ENCODE assay signal across 8 mouse cellular contexts in the genomic region with DNA sequence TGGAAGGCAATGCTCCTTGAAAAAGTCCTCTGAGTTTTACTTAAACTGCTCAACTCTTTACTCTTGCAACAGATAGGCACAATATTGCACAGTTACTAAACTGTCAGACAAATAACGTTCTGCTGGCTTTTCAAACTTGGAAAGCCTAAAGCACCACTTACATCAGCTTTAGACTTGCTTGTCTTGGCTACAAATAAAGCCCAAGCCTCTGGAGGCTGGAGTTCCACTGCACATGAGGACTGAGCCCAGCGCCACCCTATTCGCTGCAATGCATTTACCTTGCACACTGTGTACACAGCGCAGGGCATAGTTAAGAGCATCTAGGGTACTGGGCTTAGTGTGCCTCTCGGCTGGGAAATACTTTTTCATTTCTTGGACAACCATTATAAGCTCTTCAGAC. TPM values are rescaled to one million over a fixed set of nuclear protein-coding genes. Genes with fewer than 3 reads are reported as not detected.
DNase-seq lines count a peak whose midpoint lies in the region; ATAC-seq and TF ChIP-seq lines count a peak whose summit lies in the region.

No protein-coding gene starts in this region.

- peak; percentile 29 for DNase-seq in gastrocnemius, postnatal 25 days
- no peak for DNase-seq in gastrocnemius, postnatal 36 days
- DNase-seq in hindbrain, embryonic 10.5 days (ENCODE audit: low spot score): no peak
- DNase-seq in midbrain, embryonic 14.5 days: no peak
- DNase-seq in thymus, adult 18-20 months: no peak
- no peak for DNase-seq in natural killer cell, adult 2 months (ENCODE audit: low spot score in 2 of 2)

- H3K27me3 ChIP-seq in hindbrain, embryonic 10.5 days (ENCODE audit: insufficient read depth, poor library complexity, severe bottlenecking): peaks cover 11% of the 10 kb centered on the region
- no peaks in the 10 kb centered on the region for H3K27me3 ChIP-seq in limb, embryonic 13.5 days
- H3K27me3 ChIP-seq in midbrain, embryonic 14.5 days (ENCODE audit: control insufficient read depth, insufficient read depth, low read length): peaks cover 9% of the 10 kb centered on the region; the same call in 1 of the 2 replicates

- H3K4me3 ChIP-seq in embryonic fibroblast, embryonic 13.5 days (ENCODE audit: insufficient read depth, low read length): peak overlapping the region; percentile 65
- H3K4me3 ChIP-seq in hindbrain, embryonic 10.5 days: peak overlapping the region; percentile 71
- peak overlapping the region; percentile 64 for H3K4me3 ChIP-seq in limb, embryonic 13.5 days
- 0 out of 2 replicates have a peak overlapping the region, but pooled peaks have one; percentile 56 for H3K4me3 ChIP-seq in midbrain, embryonic 14.5 days (replicated peaks; ENCODE audit: low read depth, low read length)

- no peak for TF ChIP-seq CTCF in embryonic fibroblast, embryonic 13.5 days (IDR thresholded peaks at IDR 0.05; ENCODE audit: borderline replicate concordance, insufficient read depth, low read length)

- peaks cover 18% of the 10 kb centered on the region for H3K36me3 ChIP-seq in hindbrain, embryonic 10.5 days
- H3K36me3 ChIP-seq in limb, embryonic 13.5 days: peaks cover 16% of the 10 kb centered on the region
- peaks cover 15% of the 10 kb centered on the region for H3K36me3 ChIP-seq in midbrain, embryonic 14.5 days (ENCODE audit: control insufficient read depth, insufficient read depth, low read length)

- intact Hi-C loops in gastrocnemius, postnatal 36 days (cut with DNase I): no loop called here

- H3K4me2 ChIP-seq in limb, embryonic 13.5 days (replicated peaks): peak overlapping the region; percentile 98
- H3K4me2 ChIP-seq in midbrain, embryonic 14.5 days (ENCODE audit: low read length): peak overlapping the region; percentile 98

- 0 out of 2 replicates have a peak overlapping the region, but pooled peaks have one; percentile 76 for H3K9ac ChIP-seq in limb, embryonic 13.5 days
- H3K9ac ChIP-seq in midbrain, embryonic 14.5 days (replicated peaks; ENCODE audit: low read length): peak overlapping the region; percentile 48; the same call in 1 of the 2 replicates

- H3K9me3 ChIP-seq in hindbrain, embryonic 10.5 days: no peaks in the 10 kb centered on the region
- no peaks in the 10 kb centered on the region for H3K9me3 ChIP-seq in limb, embryonic 13.5 days
- H3K9me3 ChIP-seq in midbrain, embryonic 14.5 days (ENCODE audit: control insufficient read depth, low read length): no peaks in the 10 kb centered on the region

- no peak for TF ChIP-seq POLR2A in embryonic fibroblast, embryonic 13.5 days (IDR thresholded peaks at IDR 0.05; ENCODE audit: low read depth, low read length)

- no peak overlapping the region for H3K27ac ChIP-seq in embryonic fibroblast, embryonic 13.5 days (ENCODE audit: insufficient read depth, low read length)
- H3K27ac ChIP-seq in hindbrain, embryonic 10.5 days: no peak overlapping the region
- H3K27ac ChIP-seq in limb, embryonic 13.5 days: no peak overlapping the region
- no peak overlapping the region for H3K27ac ChIP-seq in midbrain, embryonic 14.5 days (replicated peaks; ENCODE audit: low read depth, low read length)

- no peak for ATAC-seq in limb, embryonic 13.5 days (ENCODE audit: low FRiP score, low read depth)
- ATAC-seq in midbrain, embryonic 14.5 days (ENCODE audit: low FRiP score, low TSS enrichment): no peak

- H3K4me1 ChIP-seq in embryonic fibroblast, embryonic 13.5 days (ENCODE audit: control insufficient read depth, insufficient read depth, low read length): peaks cover 4% of the 10 kb centered on the region; the same call in 1 of the 2 replicates
- H3K4me1 ChIP-seq in hindbrain, embryonic 10.5 days (replicated peaks): peaks cover 23% of the 10 kb centered on the region
- peaks cover 19% of the 10 kb centered on the region for H3K4me1 ChIP-seq in limb, embryonic 13.5 days
- peaks cover 4% of the 10 kb centered on the region; the same call in 1 of the 2 replicates for H3K4me1 ChIP-seq in midbrain, embryonic 14.5 days (ENCODE audit: control insufficient read depth, insufficient read depth, low read length)

- WGBS in hindbrain, embryonic 10.5 days: 51% methylated on average over 5 of the region's 5 CpGs
- WGBS in limb, embryonic 13.5 days: 41% methylated on average over 5 of the region's 5 CpGs
- 49% methylated on average over 5 of the region's 5 CpGs for WGBS in midbrain, embryonic 14.5 days

RNA-seq across cellular contexts. Expression of a gene that starts 1.2 kb away (rescaled TPM):
- total RNA-seq in gastrocnemius, postnatal 25 days (2021): 10 to 100 TPM in 1 of 2 experiments, 1 to 10 TPM in 1; 3.8 to 16.2 TPM
- 10 to 100 TPM in 1 of 2 experiments, 1 to 10 TPM in 1; 7.9 to 12.9 TPM for total RNA-seq in gastrocnemius, postnatal 36 days (2021)
- polyA plus RNA-seq in embryonic fibroblast, embryonic 13.5 days (2011; ENCODE audit: insufficient read length, low read depth, missing spikeins): 7.6 and 8.3 TPM in 2 replicates
- polyA plus RNA-seq in hindbrain, embryonic 10.5 days (2016; fragmentation: Nextera tagmentation; extraction: Ambion mirVana): 4.3 and 5.7 TPM in 2 replicates
- 7.0 and 7.4 TPM in 2 replicates for polyA plus RNA-seq in limb, embryonic 13.5 days (2015; fragmentation: Nextera tagmentation; extraction: Ambion mirVana)
- polyA plus RNA-seq in midbrain, embryonic 14.5 days (2014; fragmentation: Nextera tagmentation; extraction: Ambion mirVana): 2.3 and 2.5 TPM in 2 replicates

RNA-seq across cellular contexts. Expression of a gene that starts 14.5 kb away (rescaled TPM):
- 10 to 100 TPM; 49.0 to 54.0 TPM for total RNA-seq in gastrocnemius, postnatal 25 days (2021)
- 10 to 100 TPM; 48.7 to 49.6 TPM for total RNA-seq in gastrocnemius, postnatal 36 days (2021)
- 83.8 and 90.2 TPM in 2 replicates for polyA plus RNA-seq in embryonic fibroblast, embryonic 13.5 days (2011; ENCODE audit: insufficient read length, low read depth, missing spikeins)
- 105 and 123 TPM in 2 replicates for polyA plus RNA-seq in hindbrain, embryonic 10.5 days (2016; fragmentation: Nextera tagmentation; extraction: Ambion mirVana)
- 114 and 117 TPM in 2 replicates for polyA plus RNA-seq in limb, embryonic 13.5 days (2015; fragmentation: Nextera tagmentation; extraction: Ambion mirVana)
- 30.4 and 34.9 TPM in 2 replicates for polyA plus RNA-seq in midbrain, embryonic 14.5 days (2014; fragmentation: Nextera tagmentation; extraction: Ambion mirVana)

RNA-seq across cellular contexts. Expression of a gene that starts 46.1 kb away (rescaled TPM):
- total RNA-seq in gastrocnemius, postnatal 25 days (2021): not detected
- not detected for total RNA-seq in gastrocnemius, postnatal 36 days (2021)
- not detected in 2 replicates for polyA plus RNA-seq in embryonic fibroblast, embryonic 13.5 days (2011; ENCODE audit: insufficient read length, low read depth, missing spikeins)
- not detected in 2 replicates for polyA plus RNA-seq in hindbrain, embryonic 10.5 days (2016; fragmentation: Nextera tagmentation; extraction: Ambion mirVana)
- polyA plus RNA-seq in limb, embryonic 13.5 days (2015; fragmentation: Nextera tagmentation; extraction: Ambion mirVana): not detected in 2 replicates
- 0.50 TPM in 1 of 2 replicates, not detected in the other for polyA plus RNA-seq in midbrain, embryonic 14.5 days (2014; fragmentation: Nextera tagmentation; extraction: Ambion mirVana)

RNA-seq across cellular contexts. Expression of a gene that starts 46.4 kb away (rescaled TPM):
- not detected for total RNA-seq in gastrocnemius, postnatal 25 days (2021)
- not detected for total RNA-seq in gastrocnemius, postnatal 36 days (2021)
- polyA plus RNA-seq in embryonic fibroblast, embryonic 13.5 days (2011; ENCODE audit: insufficient read length, low read depth, missing spikeins): not detected in 2 replicates
- polyA plus RNA-seq in hindbrain, embryonic 10.5 days (2016; fragmentation: Nextera tagmentation; extraction: Ambion mirVana): not detected in 2 replicates
- polyA plus RNA-seq in limb, embryonic 13.5 days (2015; fragmentation: Nextera tagmentation; extraction: Ambion mirVana): not detected in 2 replicates
- not detected in 2 replicates for polyA plus RNA-seq in midbrain, embryonic 14.5 days (2014; fragmentation: Nextera tagmentation; extraction: Ambion mirVana)
